Mouse (Mus musculus) thymus, adult 2 months (tissue): ENCODE results near the gene Phf19. TPM values are rescaled to one million over a fixed set of nuclear protein-coding genes. Genes with fewer than 3 reads are reported as not detected.

Experiments
- DNase-seq: peaks from one replicate; pipeline ENCODE4 v3.0.0; 2021
- H3K27ac ChIP-seq: fragments of 200-500 bp; 2 replicates; pipeline ENCODE4 v1.5.1; 2012; ENCODE audit warnings: low read length, control low read depth; ENCODE audit not compliant: control insufficient read depth, insufficient read depth
- H3K27me3 ChIP-seq: fragments of 200-500 bp; 2 replicates; pipeline ENCODE4 v1.6.1; 2012; ENCODE audit warnings: mild to moderate bottlenecking, low read length, moderate library complexity, mixed read lengths; ENCODE audit not compliant: control insufficient read depth, insufficient read depth
- H3K36me3 ChIP-seq: fragments of 200-500 bp; 2 replicates; pipeline ENCODE4 v1.6.1; 2012; ENCODE audit warnings: mild to moderate bottlenecking, low read length, moderate library complexity; ENCODE audit not compliant: control insufficient read depth, insufficient read depth
- H3K4me1 ChIP-seq: fragments of 200-500 bp; replicated peaks from 2 replicates; pipeline ENCODE4 v1.6.1; 2012; ENCODE audit warnings: low read length; ENCODE audit not compliant: control insufficient read depth, insufficient read depth
- H3K4me3 ChIP-seq: fragments of 200-500 bp; 2 replicates; pipeline ENCODE4 v1.5.1; 2012; ENCODE audit warnings: mild to moderate bottlenecking, low read length, control low read depth, moderate library complexity; ENCODE audit not compliant: control insufficient read depth, insufficient read depth
- CTCF ChIP-seq: fragments of 200-500 bp; IDR thresholded peaks from 2 replicates; pipeline ENCODE4 v1.5.1; 2012; ENCODE audit warnings: mild to moderate bottlenecking, control low read depth, low read length, moderate library complexity, borderline replicate concordance; ENCODE audit not compliant: control insufficient read depth, poor library complexity, insufficient read depth; ENCODE audit errors: extremely low read depth
- POLR2A ChIP-seq: fragments of 200-500 bp; IDR thresholded peaks from 2 replicates; pipeline ENCODE4 v1.6.1; 2012; ENCODE audit warnings: mild to moderate bottlenecking, low read length, control low read depth, moderate library complexity; ENCODE audit not compliant: control insufficient read depth, poor library complexity, insufficient read depth; ENCODE audit errors: extremely low read depth
- WGBS: fragments of 180-500 bp; shearing (Covaris S2); methylation state at CpG from one replicate; pipeline ENCODE4 v1.1.7; 2018; 5-methylcytosine and 5-hydroxymethylcytosine counted together
- polyA plus RNA-seq: library from polyadenylated mRNA; depleted of rRNA; stranded (reverse); fragments of >200 nt; gene quantifications from 2 replicates; pipeline ENCODE4 v1.2.3, GENCODE M21; 2012; rRNA removed

The Phf19 gene
- polyA plus RNA-seq, 1 experiment, result 18.8 TPM

GRCm38 (mm10) chr2:34869680-34870079 is 44.1 kb downstream of the Phf19 start:
- TF ChIP-seq POLR2A (no peak), CTCF (no peak)
- Histone ChIP-seq H3K4me3 (no peak overlapping the region), H3K27ac (no peak overlapping the region), H3K4me1 (peaks cover 4% of the 10 kb centered on the region; the same call in 1 of the 2 replicates), H3K27me3 (no peaks in the 10 kb centered on the region; the same call in 1 of the 2 replicates), H3K36me3 (peaks cover 13% of the 10 kb centered on the region)
- peak; percentile 16 for DNase-seq
- 11% methylated on average over 5 of the region's 5 CpGs for WGBS

- WGBS, result 97% methylated on average over 8 of the region's 8 CpGs
- H3K4me3 ChIP-seq, result no peak overlapping the region
- H3K4me1 ChIP-seq, result no peaks in the 10 kb centered on the region
- TF ChIP-seq POLR2A, result no peak
- TF ChIP-seq CTCF, result no peak
- no peak overlapping the region for H3K27ac ChIP-seq
- no peaks in the 10 kb centered on the region for H3K27me3 ChIP-seq
- H3K36me3 ChIP-seq, result peaks cover 83% of the 10 kb centered on the region
- DNase-seq, result no peak
Observed at GRCm38 (mm10) chr2:34857728-34858127, 56.1 kb downstream of the Phf19 start.

- TF ChIP-seq POLR2A, result no peak
- no peak for TF ChIP-seq CTCF
- 98% methylated on average over 4 of the region's 4 CpGs for WGBS
Observed at GRCm38 (mm10) chr2:34855265-34855664, 58.6 kb downstream of the Phf19 start.

GRCm38 (mm10) chr2:34847702-34848101 is 66.1 kb downstream of the Phf19 start:
- TF ChIP-seq CTCF (no peak), POLR2A (no peak)
- Histone ChIP-seq H3K36me3 (peaks cover 12% of the 10 kb centered on the region), H3K4me1 (no peaks in the 10 kb centered on the region), H3K4me3 (no peak overlapping the region), H3K27ac (no peak overlapping the region), H3K27me3 (no peaks in the 10 kb centered on the region)
- no peak for DNase-seq
- WGBS, result 100% methylated on average over 1 of the region's 1 CpGs

More at GRCm38 (mm10) chr2:34855265-34855664, 58.6 kb downstream of the Phf19 start:
- Histone ChIP-seq H3K4me3 (no peak overlapping the region), H3K27me3 (no peaks in the 10 kb centered on the region), H3K36me3 (peaks cover 81% of the 10 kb centered on the region), H3K4me1 (no peaks in the 10 kb centered on the region), H3K27ac (no peak overlapping the region)
- DNase-seq, result no peak

Other genes starting within 250 kb of the Phf19 start
- gene Gapvd1, start 158.8 kb downstream of the Phf19 start, polyA plus RNA-seq, result 36.9 and 39.4 TPM in 2 replicates
- gene Hspa5, start 142.1 kb downstream of the Phf19 start, polyA plus RNA-seq, result 376 and 377 TPM in 2 replicates
- gene Rabepk, start 114.1 kb downstream of the Phf19 start, polyA plus RNA-seq, result 27.2 and 31.1 TPM in 2 replicates
- gene Fbxw2, start 87.7 kb downstream of the Phf19 start, polyA plus RNA-seq, result 55.4 and 58.2 TPM in 2 replicates
- gene Gm34653, start 81.0 kb downstream of the Phf19 start, polyA plus RNA-seq, result not detected in 2 replicates
- 3.7 and 8.2 TPM in 2 replicates for gene Cutal, start 39.6 kb downstream of the Phf19 start, polyA plus RNA-seq
- gene Psmd5, start 39.1 kb downstream of the Phf19 start, polyA plus RNA-seq, result 10.8 and 15.1 TPM in 2 replicates
- 76.7 and 80.4 TPM in 2 replicates for gene Traf1, start 47.7 kb upstream of the Phf19 start, polyA plus RNA-seq
- gene Hc, start 147.4 kb upstream of the Phf19 start, polyA plus RNA-seq, result 0.15 and 0.26 TPM in 2 replicates
- gene AI182371, start 187.5 kb upstream of the Phf19 start, polyA plus RNA-seq, result 0.39 and 0.62 TPM in 2 replicates
- gene Cntrl, start 195.5 kb upstream of the Phf19 start, polyA plus RNA-seq, result 37.5 and 45.2 TPM in 2 replicates